Mouse (Mus musculus) left cerebral cortex, adult 9 months (tissue): ENCODE measurements at regions not wholly inside any gene's neighbourhood (a gene's known extent, or its start where the extent isn't known, plus 50 kb on each side); places are given as distances from the start of the nearest gene placed in this dataset.
"Not testable (repeated sequence)": the region's sequence is repeated elsewhere in the genome, so short reads cannot be mapped to it uniquely, and the experiment has no call there.

ENCODE experiments used
- DNase-seq, 2 experiments: peaks; one replicate each; pipeline ENCODE4 v3.0.0; 2022; ENCODE audit warnings: low spot score in 2 of 2

- DNase-seq, result peak in 1 of 2 experiments; percentile 6
Measured at GRCm38 (mm10) chr4:25065347-25065746, 99.1 kb downstream of the Gpr63 start.

GRCm38 (mm10) chr4:25092731-25093130 lies 126.5 kb downstream of the Gpr63 start:
- not testable (repeated sequence) for DNase-seq

DNA sequence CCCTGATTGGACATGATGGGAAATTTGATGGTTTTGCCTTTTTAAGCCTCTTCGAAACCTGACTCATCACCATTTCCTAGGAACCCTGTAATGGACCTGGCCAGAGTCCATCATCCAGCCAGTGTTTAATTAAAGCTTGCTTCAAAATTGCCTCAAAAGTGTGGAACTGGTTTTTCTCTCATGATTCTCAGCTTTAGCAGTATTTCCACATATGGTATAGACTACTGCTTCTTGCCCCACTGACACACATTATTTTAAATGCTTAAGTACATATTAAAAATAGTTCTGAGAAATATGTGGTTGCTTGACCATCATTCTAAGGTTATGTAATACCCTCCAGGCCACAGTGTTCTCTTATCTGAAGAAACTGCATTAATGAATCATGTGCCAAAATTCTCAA lies 135.3 kb downstream of the Gpr63 start:
- no peak for DNase-seq

GRCm38 (mm10) chr4:25141259-25141658 lies 101.4 kb downstream of the Fhl5 start:
- no peak for DNase-seq
